Mouse (Mus musculus) 3T3-L1 (cell line): ENCODE measurements around the gene Nln.
A peak's percentile ranks its signal among the peaks of the same experiment; 100 is the strongest.

Experiments
- DNase-seq: peaks from one replicate; pipeline ENCODE4 v3.0.0-alpha.2; 2015; ENCODE audit warnings: low read depth, low spot score

The Nln gene

DNA sequence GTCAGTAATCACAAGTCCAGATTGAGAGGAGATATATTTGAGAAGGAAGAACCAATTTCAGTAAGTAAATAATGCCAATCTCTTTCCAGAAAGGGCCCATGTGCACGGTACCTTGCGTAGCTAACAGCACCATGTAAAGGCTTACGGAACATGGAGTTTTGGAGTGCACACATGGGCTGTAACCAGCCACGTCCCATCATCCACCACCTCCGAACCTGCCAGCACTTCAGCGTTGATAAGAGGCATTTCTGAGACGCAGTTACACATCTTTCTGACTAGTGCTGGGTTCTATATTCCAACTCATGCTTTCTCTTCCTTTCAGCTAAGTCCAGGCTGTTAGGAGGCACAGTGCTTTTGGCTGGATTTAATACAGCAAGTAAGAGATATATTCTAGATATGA is 12.2 kb downstream of the Nln start:
- DNase-seq, result no peak

DNA sequence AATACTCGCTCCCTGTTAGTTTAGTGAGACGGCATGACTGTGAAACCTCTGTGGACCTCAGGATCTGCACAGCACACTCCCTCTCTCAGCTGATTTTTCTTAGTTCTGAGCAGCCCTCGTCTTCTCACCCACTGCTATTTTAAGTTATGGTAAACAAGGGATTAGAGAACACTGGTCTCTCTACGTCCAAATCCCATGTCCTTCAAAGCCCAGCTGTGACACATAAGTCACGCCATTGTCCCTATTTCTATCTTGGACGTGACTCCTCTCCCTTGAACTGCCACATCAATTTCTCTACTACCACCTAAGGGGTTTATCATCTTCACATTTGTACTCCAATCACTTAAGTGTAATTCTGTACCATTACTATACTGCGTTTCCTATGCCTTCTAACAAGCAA is 13.5 kb downstream of the Nln start:
- DNase-seq, result no peak

DNA sequence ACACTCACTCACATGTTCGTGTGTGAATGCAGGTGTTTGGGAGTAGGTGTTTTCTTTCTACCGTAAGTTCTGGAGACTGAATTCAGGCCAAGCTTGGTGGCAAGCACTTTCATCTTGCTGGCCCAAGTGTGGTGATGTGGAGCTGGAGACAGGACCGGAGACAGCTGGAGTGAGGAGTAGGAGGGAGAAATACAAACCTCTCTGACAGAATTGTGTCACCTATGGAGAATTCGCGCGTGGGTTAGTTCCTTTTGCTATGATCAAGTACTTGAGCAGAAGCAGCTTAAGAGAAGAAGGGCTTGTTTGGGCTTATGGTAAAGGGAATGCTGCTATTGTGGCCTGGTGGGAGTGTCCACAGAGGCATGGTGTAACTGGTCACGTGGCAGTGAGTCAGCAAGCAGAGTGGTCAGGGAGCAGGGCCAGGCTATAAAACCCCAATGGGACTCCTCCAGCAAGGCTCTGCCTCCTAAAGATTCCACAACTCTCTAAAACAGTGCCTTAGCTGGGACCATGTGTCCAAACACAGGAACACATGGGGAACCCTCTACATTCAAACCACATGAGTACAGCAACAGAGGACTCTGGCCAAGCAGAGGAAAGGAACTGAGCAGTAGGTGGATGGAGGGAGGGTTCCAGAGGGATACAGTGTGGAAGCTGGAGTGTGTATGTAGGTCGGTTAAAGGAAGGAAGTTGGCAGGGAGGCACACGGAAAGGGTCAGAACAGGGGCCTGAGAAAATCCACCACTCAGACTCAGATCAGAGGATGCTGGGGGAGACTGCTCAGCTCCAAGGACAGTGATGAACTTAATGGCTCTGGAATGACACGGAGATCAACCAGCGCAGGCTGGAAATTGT is 14.7 kb downstream of the Nln start:
- DNase-seq, result peak; percentile 92

DNA sequence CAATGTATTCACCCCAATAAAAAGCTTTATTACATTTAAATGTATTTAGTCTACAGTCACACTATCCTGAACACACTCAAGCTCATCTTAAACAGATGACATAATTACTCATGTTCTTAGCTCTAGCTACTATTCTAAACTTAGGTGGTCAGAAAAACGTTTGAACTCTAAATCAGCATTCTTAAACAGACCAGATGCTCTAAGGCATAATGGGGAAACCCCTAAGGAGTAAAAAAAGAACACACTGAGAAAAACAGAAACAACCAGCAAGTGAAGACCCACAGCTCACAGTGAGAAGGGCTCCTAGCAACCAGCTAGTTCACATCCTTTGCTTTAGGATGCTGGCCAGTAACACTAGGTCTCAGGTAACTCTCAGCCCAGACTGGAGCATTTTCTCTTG is 17.7 kb downstream of the Nln start:
- no peak for DNase-seq

DNA sequence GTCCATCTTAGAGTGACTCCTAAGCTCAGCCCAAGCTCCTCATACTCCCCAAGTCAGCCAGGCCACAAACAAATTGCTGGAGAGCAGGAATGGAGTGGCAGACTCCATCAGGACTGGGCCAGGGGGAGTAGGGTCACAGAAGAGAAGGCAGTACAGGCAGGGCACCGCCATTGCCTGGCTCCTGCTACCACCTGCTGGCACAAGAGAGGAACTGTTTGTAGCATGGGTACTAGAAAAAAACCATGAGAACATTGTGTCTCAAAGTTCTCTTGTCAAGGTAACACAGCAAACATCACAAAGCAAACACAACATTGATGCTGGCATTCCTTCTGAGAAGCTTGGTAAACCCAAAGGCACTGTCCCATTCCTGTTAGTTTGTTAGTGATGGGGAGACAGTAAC is 20.0 kb downstream of the Nln start:
- peak; percentile 71 for DNase-seq

DNA sequence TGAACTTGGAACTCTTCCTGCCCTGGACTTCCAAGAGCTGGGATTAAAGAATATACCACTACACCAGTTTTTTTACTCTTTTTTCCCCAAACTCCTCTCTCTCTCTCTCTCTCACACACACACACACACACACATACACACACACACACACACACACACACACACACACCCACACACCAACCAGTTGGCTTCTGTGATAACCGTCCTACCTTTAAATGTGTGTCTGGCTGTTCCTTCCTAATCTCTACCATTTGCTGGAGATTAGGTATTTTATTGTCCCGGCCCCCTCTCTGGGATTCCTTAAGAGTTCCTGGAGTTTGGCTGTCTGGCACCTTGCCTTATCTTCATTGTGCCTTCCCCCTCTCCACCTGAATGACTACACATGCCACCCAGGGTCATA is 24.8 kb downstream of the Nln start:
- no peak for DNase-seq

DNA sequence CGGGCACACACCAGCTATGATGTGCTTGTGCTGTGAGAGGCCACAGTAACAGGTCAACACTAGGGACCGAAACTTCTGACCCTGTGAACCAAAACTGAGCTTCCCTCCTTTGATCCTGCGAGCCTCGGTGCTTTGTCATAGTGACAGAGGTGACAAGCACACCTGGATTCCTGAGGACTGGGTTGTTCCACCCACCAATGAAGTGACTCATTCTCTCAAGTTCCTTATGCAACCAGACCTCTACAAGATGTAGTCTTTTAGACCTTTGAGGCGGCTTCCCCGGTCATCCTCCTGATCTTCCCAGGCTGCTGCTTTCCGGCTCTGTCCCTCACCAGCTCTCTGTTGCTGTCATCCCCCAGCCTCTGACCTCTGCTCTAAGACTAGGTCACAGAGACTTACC is 26.9 kb downstream of the Nln start:
- DNase-seq, result no peak

DNA sequence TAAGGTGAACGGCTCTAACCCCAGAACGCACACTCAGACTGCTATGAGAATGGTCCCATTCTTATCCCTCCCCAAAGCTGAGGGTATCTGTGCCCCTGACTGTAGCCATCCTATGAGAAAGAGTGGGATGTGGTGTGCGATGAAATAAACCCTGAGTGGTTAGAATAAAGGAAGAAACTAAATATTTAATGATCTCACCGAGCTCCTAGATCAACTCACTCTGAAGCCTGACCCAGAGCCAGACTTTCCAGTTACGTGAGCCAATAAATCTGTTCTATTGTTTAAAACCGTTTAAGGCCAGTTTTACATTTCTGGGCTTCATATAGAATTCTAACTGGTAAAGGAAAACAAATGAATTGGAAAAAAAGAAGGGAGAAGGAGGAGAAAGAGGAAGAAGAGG is 32.4 kb downstream of the Nln start:
- DNase-seq, result no peak

DNA sequence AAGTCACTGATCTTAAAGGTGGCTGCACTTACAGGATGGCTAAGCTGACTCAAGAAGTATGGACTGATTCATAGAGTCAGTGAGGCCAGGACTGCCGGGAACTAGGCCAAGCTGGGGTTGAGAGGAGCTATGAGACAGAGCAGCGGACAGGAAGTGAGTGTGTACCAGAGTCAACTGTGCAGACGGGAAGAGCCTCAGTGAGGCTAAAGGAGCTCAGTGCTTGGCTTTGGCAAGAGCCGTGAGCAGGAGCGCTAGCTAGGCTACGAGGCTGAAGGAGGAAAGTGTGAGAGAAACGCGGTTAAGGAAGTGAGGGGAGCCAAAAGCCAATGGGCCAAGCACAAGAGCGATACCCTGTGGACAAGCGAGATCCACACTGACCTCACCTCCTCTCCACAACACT is 34.7 kb downstream of the Nln start:
- DNase-seq, result peak; percentile 86

DNA sequence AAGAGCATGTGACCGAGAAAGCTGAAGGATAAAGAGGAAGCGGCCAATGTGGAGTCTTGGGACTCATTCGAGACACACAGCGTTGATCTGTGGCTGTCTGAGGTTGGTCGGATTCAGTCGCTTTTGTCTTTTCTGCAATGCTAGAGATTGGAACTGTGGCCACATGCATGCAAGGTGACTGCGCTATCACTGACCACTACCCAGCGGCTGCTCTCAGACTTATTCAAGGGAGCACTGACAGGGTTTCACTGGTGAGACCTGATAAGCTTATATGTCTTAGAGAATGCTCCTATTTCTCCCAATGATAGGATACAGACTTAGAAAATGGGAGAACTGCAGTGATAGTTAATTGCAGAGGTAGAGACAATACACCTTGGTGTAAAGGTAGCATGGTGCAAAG is 35.2 kb downstream of the Nln start:
- no peak for DNase-seq

DNA sequence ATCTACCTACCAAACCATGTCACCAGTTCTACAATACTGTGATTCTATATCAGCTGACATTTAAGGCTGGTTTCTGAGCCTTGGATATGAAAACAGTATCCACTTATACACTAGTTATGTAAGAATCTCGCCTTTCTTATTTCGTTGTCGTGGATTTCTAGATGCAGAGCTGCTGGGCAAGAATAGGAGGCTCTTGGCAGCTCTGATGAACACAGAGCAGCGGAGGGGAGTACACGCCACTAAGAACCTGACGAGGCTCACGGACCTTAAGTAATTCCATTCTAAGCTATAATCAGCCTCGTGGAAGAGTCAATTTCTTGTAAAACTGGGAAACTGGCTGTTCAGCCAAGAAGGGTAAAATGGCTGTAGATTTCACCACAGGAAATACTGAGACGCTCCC is 37.1 kb downstream of the Nln start:
- no peak for DNase-seq

DNA sequence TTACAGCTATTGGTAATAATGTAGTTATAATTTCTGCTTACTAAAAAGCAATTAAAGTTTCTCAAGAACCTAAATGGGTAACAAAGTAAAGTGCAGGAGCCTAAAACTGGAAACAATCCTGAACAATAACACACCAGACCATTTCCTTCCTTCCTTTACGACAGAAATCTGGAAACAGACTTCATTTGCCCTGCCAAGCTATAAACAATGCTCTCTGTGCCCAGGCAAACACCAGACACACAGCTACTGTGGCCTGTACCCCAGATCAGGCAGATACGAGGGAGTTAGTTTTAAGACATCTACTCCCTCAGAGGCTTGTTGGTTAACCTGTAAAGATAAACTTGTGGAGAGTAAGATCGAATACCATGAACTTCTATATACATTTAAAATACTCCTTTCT is 38.7 kb downstream of the Nln start:
- no peak for DNase-seq

DNA sequence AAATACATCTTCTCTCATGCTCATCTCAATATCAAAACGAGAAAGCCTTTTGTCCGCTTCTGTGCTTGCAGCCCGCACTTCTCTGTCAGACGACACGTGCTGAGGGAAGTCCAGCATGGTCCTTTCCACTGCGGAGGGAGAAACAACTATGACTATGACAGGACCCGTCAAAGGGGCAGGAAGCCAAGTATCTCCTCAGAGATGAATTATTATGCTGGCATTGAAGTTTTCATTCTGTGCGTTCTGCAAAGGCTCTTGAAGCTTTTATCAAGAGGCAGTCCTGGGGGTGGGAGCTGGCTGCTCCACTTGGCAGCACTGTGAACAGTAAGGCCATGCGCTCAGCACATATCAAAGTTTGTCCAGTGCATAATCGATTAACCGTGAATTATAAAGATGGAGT is 40.2 kb downstream of the Nln start:
- no peak for DNase-seq

DNA sequence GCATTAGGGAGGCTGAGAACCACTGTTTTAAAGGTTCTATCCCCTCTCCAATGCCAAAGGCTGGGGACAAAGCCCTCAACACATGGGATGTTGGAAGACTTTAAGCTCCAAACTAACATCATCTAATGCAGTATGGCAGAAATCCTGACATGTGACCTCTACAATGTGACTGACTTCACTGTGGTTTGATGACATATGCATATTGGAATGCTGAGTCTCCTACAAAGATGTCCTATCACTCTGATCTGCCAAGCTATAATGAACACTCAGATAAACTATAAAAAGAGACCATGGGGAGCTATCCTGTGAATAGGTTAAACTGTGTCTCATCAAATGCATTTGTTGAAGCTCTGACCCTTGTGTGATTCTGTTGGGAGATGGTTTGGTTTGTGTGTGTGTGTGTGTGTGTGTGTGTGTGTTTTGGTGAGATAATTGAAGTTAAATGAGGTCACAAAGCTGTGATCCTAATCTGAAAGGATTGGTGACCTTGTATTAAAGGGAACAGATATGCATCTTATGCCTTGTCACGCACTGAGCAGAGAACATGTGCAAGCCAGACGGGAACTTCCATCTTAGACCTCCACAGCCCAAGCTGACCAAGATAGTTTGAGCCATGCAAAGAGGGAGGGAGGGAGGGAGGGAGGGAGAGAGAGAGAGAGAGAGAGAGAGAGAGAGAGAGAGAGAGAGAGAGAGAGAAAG is 43.6 kb downstream of the Nln start:
- DNase-seq, result peak; percentile 91

DNA sequence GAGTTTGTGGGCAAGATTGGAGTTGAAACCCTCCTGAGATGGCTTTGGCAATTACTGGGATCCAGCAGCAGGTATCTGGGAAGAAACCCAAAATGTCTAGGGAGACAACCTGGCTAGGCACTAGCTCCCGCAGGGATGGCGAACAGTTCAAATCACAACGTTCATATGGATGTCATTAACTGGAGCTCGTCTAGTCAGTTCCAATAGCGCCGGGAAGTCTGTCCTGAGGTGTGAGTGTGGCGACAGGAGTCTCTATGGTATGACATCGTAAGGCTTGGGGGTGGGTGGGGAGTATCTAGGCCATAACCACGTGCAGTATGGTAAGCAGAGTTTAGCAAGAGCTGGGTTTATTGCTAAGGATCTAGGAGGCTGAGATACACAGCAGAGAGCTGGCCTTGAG is 46.4 kb downstream of the Nln start:
- no peak for DNase-seq

DNA sequence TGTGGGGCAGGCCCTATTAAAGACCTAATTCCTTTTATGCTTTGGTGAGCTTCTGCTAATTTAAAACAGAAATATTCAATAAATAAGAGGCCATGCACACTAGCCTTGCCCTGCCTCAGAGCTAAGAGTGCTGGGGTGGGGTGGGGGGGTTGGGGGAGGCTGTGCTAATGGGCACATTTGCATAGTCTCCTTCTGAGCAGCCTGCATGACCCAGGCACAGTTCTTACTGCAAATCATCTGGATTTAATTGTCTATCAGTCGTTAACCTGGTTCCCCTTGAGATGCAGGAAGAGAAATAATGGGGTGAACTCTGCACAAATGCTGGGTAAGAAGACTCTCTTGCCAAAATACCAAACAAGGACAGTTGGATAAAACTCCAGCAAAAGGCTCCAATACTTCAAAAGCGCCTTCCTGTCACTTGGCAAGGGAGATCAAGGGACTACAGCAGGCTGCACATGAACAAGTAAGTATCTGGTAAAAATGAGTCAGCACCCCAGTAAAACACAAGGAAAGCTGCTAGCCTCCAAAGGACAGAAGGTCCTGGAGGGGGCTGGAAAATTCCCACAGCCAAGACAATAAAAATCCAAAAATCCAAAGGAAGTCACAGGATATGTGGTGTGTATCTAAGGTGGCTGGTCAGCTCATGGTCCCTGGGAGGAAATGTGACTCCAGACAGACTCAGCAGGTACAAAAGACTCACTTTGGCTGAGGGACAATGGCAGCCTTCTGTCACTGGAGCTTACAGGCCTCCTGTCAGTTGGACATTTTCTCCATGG is 47.3 kb downstream of the Nln start:
- DNase-seq, result peak; percentile 61

DNA sequence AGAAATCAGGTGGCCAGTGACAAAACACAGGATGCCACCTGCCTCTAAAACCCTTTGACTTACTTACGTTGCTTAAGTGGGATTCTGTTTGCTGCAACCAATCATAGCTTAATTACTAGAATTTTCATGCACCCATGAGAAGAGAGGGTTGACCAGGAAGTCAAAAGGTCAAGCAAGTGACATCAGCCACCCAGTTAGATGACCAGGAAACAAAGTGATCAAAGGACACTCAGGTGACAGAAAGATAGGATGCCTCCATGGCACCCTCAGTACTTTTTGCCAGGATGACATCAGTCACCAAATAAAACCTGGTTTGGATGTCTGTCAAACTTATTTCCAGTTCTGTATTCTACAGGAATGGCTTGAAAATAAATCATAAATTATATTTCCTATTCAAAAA is 49.2 kb downstream of the Nln start:
- DNase-seq, result no peak

DNA sequence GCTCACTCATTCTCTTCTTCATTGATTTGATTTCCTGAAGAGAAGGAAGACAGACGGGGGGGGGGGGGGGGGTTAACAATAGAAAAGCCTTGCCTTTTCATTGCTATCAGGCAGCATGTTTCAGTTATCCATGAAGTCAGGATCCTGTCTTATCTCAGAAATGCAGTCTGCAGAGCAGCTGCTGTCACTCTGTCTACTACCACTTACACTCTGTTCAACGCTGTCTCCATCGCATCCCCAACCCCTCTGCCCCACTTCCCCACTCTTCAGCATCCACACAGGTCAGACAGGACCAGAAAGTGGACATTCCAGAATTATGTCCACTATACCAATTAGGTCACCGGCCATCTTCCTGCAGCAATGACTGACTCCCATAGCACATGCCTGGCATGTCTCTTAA is 49.9 kb downstream of the Nln start:
- DNase-seq, result no peak

DNA sequence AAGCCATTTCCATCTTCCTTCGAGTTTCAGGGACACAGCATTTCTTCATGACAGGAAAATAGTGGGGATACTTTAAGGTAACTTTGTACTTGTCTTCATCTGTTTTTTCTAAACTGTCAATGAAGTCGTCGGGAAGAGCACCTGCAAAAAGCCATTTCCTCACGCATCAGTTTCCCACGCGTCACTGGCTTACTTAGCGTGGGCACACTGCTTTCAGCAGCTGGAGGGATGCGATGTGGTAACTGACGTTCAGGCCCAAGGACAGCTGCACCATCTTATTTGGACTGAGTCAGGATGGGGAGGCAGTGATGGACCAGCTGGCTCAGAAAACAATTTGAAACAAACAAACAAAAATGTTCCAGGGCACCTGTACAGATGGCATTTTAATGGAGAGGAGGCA is 50.7 kb downstream of the Nln start:
- no peak for DNase-seq

DNA sequence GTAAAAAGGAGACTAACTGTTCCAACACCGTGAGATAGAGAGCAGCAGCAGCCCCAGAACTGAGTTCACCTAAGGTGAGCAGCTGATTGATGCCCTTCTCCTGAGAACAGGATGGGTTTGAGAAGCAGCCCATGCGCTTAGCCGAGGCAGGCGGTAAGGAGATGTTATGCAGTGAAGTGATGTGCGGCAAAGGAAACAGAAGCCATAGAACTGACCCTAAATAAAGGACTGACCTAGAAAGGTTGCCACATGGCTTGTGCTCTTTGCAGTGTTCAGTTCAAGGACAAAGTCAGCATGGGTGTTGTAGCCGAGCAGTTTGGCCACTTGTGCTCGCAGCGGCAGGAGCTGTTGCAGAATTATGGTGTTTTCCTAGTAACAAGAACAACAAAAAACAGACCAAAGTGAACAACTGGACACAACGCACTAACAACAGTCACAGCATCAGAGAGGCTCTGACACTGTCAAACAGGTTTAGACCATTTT is 57.1 kb downstream of the Nln start:
- no peak for DNase-seq

DNA sequence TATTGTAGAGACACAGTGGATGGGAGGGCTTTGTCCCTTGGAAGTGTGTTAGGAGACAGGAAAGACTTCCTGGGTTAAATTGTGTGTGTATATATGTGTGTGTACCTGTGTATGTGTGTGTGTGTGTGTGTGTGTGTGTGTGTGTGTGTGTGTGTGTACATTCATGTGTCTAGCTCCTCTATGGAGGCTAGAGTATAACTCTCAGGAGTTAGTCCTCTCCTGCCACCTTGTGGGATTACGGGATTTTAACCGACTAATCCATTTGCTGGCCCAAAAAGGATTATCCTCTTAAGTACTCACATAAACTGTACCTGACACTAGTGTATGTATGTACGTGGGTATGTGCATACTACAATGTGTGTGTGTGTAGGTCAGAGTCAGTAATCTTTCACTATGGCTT is 60.6 kb downstream of the Nln start:
- DNase-seq, result peak; percentile 81

DNA sequence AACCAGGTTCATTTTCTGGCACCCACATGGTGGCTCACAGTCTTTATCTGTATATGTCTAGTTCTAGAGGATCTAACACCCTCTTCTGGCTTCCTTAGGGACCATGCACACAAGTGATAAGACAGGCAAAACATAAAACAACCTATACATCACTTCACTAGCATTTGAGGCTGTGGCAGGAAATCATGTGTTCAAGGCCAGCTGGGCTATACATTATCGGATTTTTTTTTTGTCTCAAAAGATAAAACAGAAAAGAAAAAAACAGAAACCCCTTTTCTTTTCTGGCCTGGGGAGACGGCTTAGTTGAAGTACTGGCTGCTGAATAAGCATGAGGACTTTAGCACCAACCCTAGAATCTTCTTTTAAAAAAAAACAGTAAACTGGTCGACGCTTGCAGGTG is 64.3 kb downstream of the Nln start:
- DNase-seq, result no peak
